Mouse (Mus musculus) liver, embryonic 16.5 days (tissue): ENCODE measurements around the gene Gm29776. TPM values are rescaled to one million over a fixed set of nuclear protein-coding genes. Genes with fewer than 3 reads are reported as not detected.

ENCODE experiments used
- ATAC-seq: fragments of 200-750 bp; cut with Nextera tagmentation; 2 replicates; pipeline ENCODE4 v1.8.0; 2017; ENCODE audit warnings: low read depth, mild to moderate bottlenecking, moderate number of reproducible peaks, moderate library complexity
- H3K27ac ChIP-seq: fragments of 300-500 bp; sonication (generic); 2 replicates; pipeline ENCODE4 v1.5.1; 2014; ENCODE audit warnings: mild to moderate bottlenecking, low read length
- H3K27me3 ChIP-seq: fragments of 300-500 bp; sonication (generic); 2 replicates; pipeline ENCODE4 v1.6.1; 2014; ENCODE audit warnings: low read depth, low read length, mixed read lengths; ENCODE audit not compliant: control insufficient read depth, insufficient read depth
- H3K36me3 ChIP-seq: fragments of 300-500 bp; sonication (generic); 2 replicates; pipeline ENCODE4 v1.6.1; 2014; ENCODE audit warnings: mild to moderate bottlenecking; ENCODE audit not compliant: control insufficient read depth, insufficient read depth
- H3K4me1 ChIP-seq: fragments of 300-500 bp; sonication (generic); 2 replicates; pipeline ENCODE4 v1.6.1; 2014; ENCODE audit warnings: low read depth, low read length, mixed read lengths; ENCODE audit not compliant: control insufficient read depth
- H3K4me2 ChIP-seq: fragments of 300-500 bp; sonication (generic); 2 replicates; pipeline ENCODE4 v1.6.1; 2014; ENCODE audit warnings: low read depth, low read length, mixed read lengths
- H3K4me3 ChIP-seq: fragments of 300-500 bp; sonication (generic); 2 replicates; pipeline ENCODE4 v1.5.1; 2014; ENCODE audit warnings: low read depth, mild to moderate bottlenecking, low read length
- H3K9ac ChIP-seq: fragments of 300-500 bp; sonication (generic); 2 replicates; pipeline ENCODE4 v1.6.1; 2014; ENCODE audit warnings: low read depth, low read length
- H3K9me3 ChIP-seq: fragments of 300-500 bp; sonication (generic); replicated peaks from 2 replicates; pipeline ENCODE4 v1.6.1; 2016; ENCODE audit warnings: low read length; ENCODE audit not compliant: control insufficient read depth
- WGBS: fragments of 180-500 bp; shearing (Covaris S2); extraction: QIAGEN DNeasy Blood & Tissue Kit; methylation state at CpG from one replicate; pipeline ENCODE4 v1.1.7; 2014; ENCODE audit not compliant: insufficient replicate concordance; 5-methylcytosine and 5-hydroxymethylcytosine counted together
- polyA plus RNA-seq: library from polyadenylated mRNA; unstranded; fragments of >200 nt; fragmentation: Nextera tagmentation; extraction: Ambion mirVana; gene quantifications from 2 replicates; pipeline ENCODE4 v1.2.1, GENCODE M21; 2015

Gm29776 gene
- polyA plus RNA-seq, 1 experiment from 2014 or later: 0.05 TPM

DNA sequence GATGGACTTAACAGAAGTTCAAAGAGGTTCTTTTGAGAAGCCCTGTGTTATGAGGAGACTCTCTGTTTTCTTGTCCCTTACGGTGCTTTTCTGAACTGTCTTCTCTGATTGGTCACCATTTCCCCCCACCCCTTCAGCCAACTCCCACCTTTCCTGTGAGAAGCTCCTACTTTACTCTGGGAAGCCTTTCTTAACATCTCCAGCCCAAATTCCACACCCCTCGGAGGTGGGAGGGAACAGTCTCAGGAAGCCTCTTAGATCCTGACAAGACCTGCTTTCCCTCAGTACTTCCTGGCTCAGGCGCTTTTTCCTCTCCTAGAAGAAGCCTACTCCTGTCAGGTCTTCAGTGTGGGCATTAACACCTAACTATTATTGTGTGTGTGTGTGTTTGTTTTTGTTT, 953 bp upstream of the Gm29776 start:
- Histone ChIP-seq H3K4me2 (no peak overlapping the region), H3K27ac (no peak overlapping the region), H3K9ac (no peak overlapping the region), H3K9me3 (no peaks in the 10 kb centered on the region), H3K27me3 (peaks cover 13% of the 10 kb centered on the region), H3K36me3 (no peaks in the 10 kb centered on the region), H3K4me3 (no peak overlapping the region), H3K4me1 (peaks cover 3% of the 10 kb centered on the region)
- WGBS: 57% methylated on average over 3 of the region's 3 CpGs
- no peak for ATAC-seq

DNA sequence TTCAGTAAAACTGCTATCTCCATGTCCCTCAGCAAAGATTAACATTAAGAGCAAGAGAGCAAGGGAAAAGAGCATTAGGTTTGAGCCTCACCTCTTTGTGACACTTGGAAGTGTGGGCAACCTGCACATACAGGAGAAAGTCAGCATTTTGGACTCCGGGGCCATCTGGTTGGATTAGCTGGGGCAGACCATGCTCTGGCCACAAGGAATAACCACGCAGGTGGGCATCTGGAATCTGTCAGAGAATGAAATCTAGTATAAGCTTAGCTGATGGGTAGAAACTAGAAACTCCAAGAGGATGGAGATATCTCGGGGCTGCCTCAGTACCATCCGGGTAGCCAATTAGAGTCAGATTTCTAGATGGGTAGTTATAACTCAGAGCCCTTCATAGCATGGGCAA, 1.9 kb downstream of the Gm29776 start:
- H3K4me3 ChIP-seq: no peak overlapping the region
- no peak for ATAC-seq
- H3K4me1 ChIP-seq: peaks cover 3% of the 10 kb centered on the region
- no peak overlapping the region for H3K9ac ChIP-seq
- no peak overlapping the region for H3K27ac ChIP-seq
- no peaks in the 10 kb centered on the region for H3K36me3 ChIP-seq
- no peak overlapping the region for H3K4me2 ChIP-seq
- H3K27me3 ChIP-seq: no peaks in the 10 kb centered on the region; the same call in 1 of the 2 replicates
- WGBS: 61% methylated on average over 4 of the region's 4 CpGs
- no peaks in the 10 kb centered on the region for H3K9me3 ChIP-seq

DNA sequence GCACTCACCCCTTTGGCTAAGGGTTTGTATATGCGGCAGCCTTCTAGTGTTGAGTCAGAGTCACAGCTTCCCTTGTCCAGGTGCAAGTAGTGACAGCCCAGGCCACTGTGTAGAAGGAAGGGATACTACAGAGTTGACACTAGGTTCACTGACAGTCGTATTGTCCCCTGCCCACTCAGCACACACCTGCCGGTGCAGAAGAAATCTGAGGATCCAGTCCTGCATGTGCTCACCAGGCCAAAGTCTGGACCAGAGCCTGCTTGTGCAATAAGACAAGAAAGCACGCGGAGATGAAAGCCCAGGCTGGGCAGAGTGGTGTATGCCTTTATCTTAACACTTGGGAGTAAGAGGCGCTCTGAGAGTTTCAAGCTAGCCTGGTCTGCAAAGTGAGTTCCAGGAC, 3.6 kb downstream of the Gm29776 start:
- H3K27me3 ChIP-seq: no peaks in the 10 kb centered on the region; the same call in 1 of the 2 replicates
- no peaks in the 10 kb centered on the region; the same call in 1 of the 2 replicates for H3K4me1 ChIP-seq
- no peak overlapping the region for H3K4me3 ChIP-seq
- ATAC-seq: no peak
- H3K27ac ChIP-seq: no peak overlapping the region
- 67% methylated on average over 6 of the region's 6 CpGs for WGBS
- no peaks in the 10 kb centered on the region for H3K9me3 ChIP-seq
- no peak overlapping the region for H3K4me2 ChIP-seq
- H3K36me3 ChIP-seq: peaks cover 10% of the 10 kb centered on the region
- no peak overlapping the region for H3K9ac ChIP-seq

DNA sequence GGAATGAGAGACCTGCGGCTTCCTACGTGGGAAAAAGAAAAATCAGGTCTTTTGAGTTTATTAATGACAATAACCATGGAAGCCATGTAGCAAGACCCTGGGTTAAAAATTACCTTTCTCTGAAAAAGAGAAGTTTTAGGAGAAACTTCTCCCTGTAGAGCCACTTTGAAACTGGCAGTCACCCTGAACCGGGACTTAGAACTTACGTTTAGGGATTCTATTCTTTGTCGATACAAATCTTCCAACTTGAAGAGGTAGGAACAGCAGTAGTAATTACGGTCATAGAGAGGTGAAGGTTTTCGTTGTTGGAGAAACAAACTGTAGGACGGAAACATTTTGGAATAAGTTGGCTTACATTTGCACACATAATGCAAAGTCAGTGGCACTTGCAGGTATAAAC, 11.4 kb downstream of the Gm29776 start:
- Histone ChIP-seq H3K36me3 (peaks cover 24% of the 10 kb centered on the region), H3K4me3 (peak overlapping the region; percentile 79), H3K9me3 (no peaks in the 10 kb centered on the region), H3K4me1 (peaks cover 17% of the 10 kb centered on the region), H3K4me2 (peak overlapping the region; percentile 78), H3K27me3 (no peaks in the 10 kb centered on the region), H3K27ac (peak overlapping the region; percentile 100), H3K9ac (peak overlapping the region; percentile 98)
- 3% methylated on average over 8 of the region's 8 CpGs for WGBS
- no peak for ATAC-seq

DNA sequence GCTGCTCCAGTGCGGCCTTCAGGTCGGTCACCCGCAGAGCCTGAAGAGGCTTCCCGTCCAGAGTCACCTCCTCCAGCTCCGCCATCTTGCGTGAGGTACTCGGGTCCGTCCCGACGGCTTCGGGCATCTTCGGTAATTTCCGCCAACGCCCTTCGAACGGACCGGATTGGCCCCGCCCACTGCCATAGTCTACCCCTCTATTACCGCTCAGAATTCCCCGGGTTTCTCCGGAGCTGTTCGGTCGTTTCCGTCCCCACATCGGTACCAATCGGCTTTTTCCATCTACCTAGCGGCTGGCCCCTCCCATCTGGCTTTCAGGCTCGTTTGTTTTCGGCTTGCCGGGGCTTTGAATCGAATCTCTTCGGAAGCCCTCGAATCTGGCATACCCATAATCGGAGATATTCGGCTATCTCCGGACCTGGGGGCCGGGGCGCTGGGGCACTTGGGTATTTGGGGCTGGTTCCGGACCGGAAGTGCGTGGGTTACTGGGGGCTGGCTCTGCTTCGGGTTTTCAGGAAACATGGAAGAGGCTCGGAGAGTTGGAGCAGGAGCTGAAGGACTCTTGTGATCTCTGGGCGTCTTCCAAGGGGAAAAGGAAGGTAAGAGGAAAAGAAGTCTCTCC, 12.0 kb downstream of the Gm29776 start, which contains the start of gene Acin1:
TSS of gene Acin1 (minus strand) at position 410 of the 622 bp plus-strand sequence.
- Histone ChIP-seq H3K9ac (peak within 1 kb of the TSS; percentile 98), H3K27me3 (no peaks in the 10 kb centered on the region), H3K9me3 (no peaks in the 10 kb centered on the region), H3K4me3 (peak within 1 kb of the TSS; percentile 79), H3K36me3 (peaks cover 24% of the 10 kb centered on the region), H3K4me2 (peak within 1 kb of the TSS; percentile 78), H3K4me1 (peaks cover 23% of the 10 kb centered on the region), H3K27ac (peak within 1 kb of the TSS; percentile 100)
- peak; percentile 87 for ATAC-seq
- under 1% methylated on average over 44 of the region's 44 CpGs for WGBS

DNA sequence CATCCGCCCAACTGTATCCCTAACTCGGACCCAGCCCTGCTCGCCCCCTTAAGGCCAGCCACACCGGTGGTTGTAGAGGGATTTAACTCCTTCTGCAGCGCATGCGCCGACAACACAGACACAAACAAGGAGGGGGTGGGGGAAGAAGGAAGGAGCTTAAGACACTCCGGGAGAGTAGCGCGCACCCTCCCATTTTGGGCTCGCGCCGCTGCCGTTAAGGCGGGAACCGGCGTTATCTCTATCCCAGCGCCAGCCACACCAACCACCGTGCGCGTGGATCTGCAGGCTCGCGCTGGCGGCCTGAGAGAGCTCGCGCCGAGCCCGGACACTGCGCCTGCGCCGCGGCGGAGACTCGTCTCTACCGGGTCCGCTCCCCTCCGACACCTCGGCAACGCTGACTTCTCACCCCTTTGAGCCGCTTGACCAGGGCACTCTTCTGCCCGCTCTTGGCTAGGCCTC, 12.5 kb downstream of the Gm29776 start, which contains the start of gene 1700123O20Rik:
TSS of gene 1700123O20Rik (plus strand) at position 154 of the 459 bp plus-strand sequence.
- ATAC-seq: peak; percentile 83
- Histone ChIP-seq H3K27me3 (no peaks in the 10 kb centered on the region), H3K4me3 (peak within 1 kb of the TSS; percentile 79), H3K36me3 (peaks cover 24% of the 10 kb centered on the region), H3K9me3 (no peaks in the 10 kb centered on the region), H3K27ac (peak within 1 kb of the TSS; percentile 100), H3K4me1 (peaks cover 23% of the 10 kb centered on the region), H3K9ac (peak within 1 kb of the TSS; percentile 98), H3K4me2 (peak within 1 kb of the TSS; percentile 78)
- WGBS: under 1% methylated on average over 41 of the region's 41 CpGs

DNA sequence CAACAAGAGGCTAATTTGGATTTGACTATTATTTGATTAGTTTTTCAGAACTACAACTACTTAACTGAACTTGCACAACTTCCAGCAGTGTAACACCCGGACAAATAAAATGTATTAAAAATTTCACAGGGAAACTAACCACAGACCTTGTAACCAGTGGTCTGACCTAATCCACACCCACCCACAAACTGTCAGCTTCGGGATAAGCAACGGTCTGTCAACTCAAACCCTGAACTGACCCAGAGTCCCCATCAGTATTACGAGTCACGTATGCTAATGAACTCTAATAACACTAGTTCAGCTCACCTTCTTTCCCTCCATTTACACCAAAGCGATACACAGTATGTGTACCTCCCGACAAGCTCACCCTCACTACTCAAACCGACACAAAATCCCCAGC, 13.2 kb downstream of the Gm29776 start:
- H3K4me1 ChIP-seq: peaks cover 23% of the 10 kb centered on the region
- H3K9ac ChIP-seq: peak overlapping the region; percentile 98
- peak overlapping the region; percentile 79 for H3K4me3 ChIP-seq
- peak overlapping the region; percentile 78 for H3K4me2 ChIP-seq
- peak; percentile 2; the same call in 1 of the 2 replicates for ATAC-seq
- WGBS: 1% methylated on average over 8 of the region's 8 CpGs
- no peaks in the 10 kb centered on the region for H3K27me3 ChIP-seq
- H3K36me3 ChIP-seq: peaks cover 18% of the 10 kb centered on the region
- H3K27ac ChIP-seq: peak overlapping the region; percentile 100
- H3K9me3 ChIP-seq: no peaks in the 10 kb centered on the region

DNA sequence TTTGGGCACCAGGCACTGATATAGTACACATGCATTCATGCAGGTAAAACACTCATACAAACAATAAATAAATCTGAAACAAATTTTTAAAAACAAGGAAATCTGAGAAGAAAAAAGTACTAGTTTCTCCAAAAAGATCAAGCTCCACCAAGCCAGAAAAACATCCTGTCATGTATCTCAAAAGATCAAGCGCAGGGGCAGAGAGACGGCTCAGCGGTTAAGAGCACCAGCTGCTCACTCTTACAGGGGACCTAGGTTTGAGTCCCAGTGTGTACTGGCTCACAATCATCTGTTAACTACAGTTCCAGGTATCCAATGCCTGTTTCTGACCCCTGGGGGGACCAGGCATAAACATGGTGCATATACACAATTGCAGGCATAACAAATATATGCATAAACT, 16.2 kb downstream of the Gm29776 start:
- no peaks in the 10 kb centered on the region for H3K27me3 ChIP-seq
- no peak overlapping the region for H3K4me2 ChIP-seq
- peaks cover 12% of the 10 kb centered on the region for H3K4me1 ChIP-seq
- no peak overlapping the region; the same call in 1 of the 2 replicates for H3K9ac ChIP-seq
- no peak for ATAC-seq
- no peaks in the 10 kb centered on the region for H3K9me3 ChIP-seq
- H3K36me3 ChIP-seq: peaks cover 20% of the 10 kb centered on the region
- H3K4me3 ChIP-seq: no peak overlapping the region
- no peak overlapping the region for H3K27ac ChIP-seq
- WGBS: 69% methylated on average over 3 of the region's 3 CpGs

DNA sequence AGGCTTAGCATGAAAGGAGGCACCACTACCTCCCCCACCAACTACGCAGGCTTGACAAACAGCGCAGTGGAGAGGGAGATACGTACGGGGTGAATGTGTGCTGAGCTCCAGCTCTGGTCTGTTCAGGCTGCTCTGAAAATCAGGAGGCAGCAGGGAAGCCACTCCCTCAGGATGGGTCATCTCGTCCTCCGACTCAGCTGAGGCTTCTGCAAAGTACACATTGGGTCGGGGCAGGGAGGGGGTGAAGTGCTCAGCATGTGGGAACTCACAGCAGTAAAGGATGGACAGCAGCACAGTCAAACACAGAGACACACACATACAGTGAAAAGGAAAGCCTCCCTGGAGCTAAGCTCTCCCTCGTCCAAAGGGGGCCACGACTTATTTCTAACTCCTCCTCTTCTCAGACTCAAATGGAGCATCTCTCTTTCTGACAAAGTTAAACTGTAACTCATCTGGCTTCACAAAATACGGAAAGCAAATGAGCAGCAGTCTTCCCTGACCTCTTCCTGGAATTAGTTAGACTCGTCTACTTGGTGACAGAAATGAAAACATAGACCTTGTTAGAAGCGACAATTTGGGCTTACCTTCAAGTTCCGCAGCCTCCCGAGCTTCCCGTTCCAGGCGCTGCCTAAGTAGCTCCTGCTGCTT, 19.9 kb downstream of the Gm29776 start:
- WGBS: 79% methylated on average over 16 of the region's 16 CpGs

More for the DNA sequence above, 19.9 kb downstream of the Gm29776 start:
- H3K4me3 ChIP-seq: no peak overlapping the region
- H3K36me3 ChIP-seq: peaks cover 33% of the 10 kb centered on the region
- H3K9ac ChIP-seq: no peak overlapping the region
- H3K4me1 ChIP-seq: peaks cover 8% of the 10 kb centered on the region
- no peak overlapping the region for H3K27ac ChIP-seq
- ATAC-seq: peak; percentile 88
- H3K9me3 ChIP-seq: no peaks in the 10 kb centered on the region
- H3K4me2 ChIP-seq: peak overlapping the region; percentile 13; the same call in 1 of the 2 replicates
- H3K27me3 ChIP-seq: no peaks in the 10 kb centered on the region
